Mouse (Mus musculus) limb, embryonic 12.5 days (tissue): Measurements from ENCODE around the gene Dock1. TPM values are rescaled to one million over a fixed set of nuclear protein-coding genes. Genes with fewer than 3 reads are reported as not detected.

Source experiments
- ATAC-seq: fragments of 200-750 bp; cut with Nextera tagmentation; 2 replicates; pipeline ENCODE4 v1.8.0; 2017; ENCODE audit warnings: low read depth, moderate TSS enrichment; ENCODE audit not compliant: insufficient number of reproducible peaks, insufficient read depth, low FRiP score, low TSS enrichment
- H3K27ac ChIP-seq: fragments of 300-500 bp; sonication (generic); 2 replicates; pipeline ENCODE4 v1.5.1; 2016; ENCODE audit warnings: mild to moderate bottlenecking, moderate library complexity
- H3K27me3 ChIP-seq: fragments of 300-500 bp; sonication (generic); 2 replicates; pipeline ENCODE4 v1.6.1; 2016; ENCODE audit warnings: mild to moderate bottlenecking, moderate library complexity
- H3K36me3 ChIP-seq: fragments of 300-500 bp; sonication (generic); 2 replicates; pipeline ENCODE4 v1.6.1; 2016; ENCODE audit warnings: mild to moderate bottlenecking, moderate library complexity
- H3K4me1 ChIP-seq: fragments of 300-500 bp; sonication (generic); replicated peaks from 2 replicates; pipeline ENCODE4 v1.6.1; 2016
- H3K4me2 ChIP-seq: fragments of 300-500 bp; sonication (generic); 2 replicates; pipeline ENCODE4 v1.6.1; 2016; ENCODE audit warnings: mild to moderate bottlenecking, moderate library complexity
- H3K4me3 ChIP-seq: fragments of 300-500 bp; sonication (generic); replicated peaks from 2 replicates; pipeline ENCODE4 v1.5.1; 2016; ENCODE audit warnings: mild to moderate bottlenecking
- H3K9ac ChIP-seq: fragments of 300-500 bp; sonication (generic); replicated peaks from 2 replicates; pipeline ENCODE4 v1.6.1; 2016; ENCODE audit warnings: mild to moderate bottlenecking, moderate library complexity
- H3K9me3 ChIP-seq: fragments of 300-500 bp; sonication (generic); 2 replicates; pipeline ENCODE4 v1.6.1; 2016; ENCODE audit warnings: mild to moderate bottlenecking, moderate library complexity
- WGBS: fragments of 180-500 bp; shearing (Covaris S2); methylation state at CpG from one replicate; pipeline ENCODE4 v1.1.7; 2016; 5-methylcytosine and 5-hydroxymethylcytosine counted together
- polyA plus RNA-seq: library from polyadenylated mRNA; unstranded; fragments of >200 nt; fragmentation: Nextera tagmentation; extraction: Ambion mirVana; gene quantifications from 2 replicates; pipeline ENCODE4 v1.2.1, GENCODE M21; 2016

Dock1 gene
- polyA plus RNA-seq, 1 experiment from 2014 or later, result 47.9 TPM

DNA sequence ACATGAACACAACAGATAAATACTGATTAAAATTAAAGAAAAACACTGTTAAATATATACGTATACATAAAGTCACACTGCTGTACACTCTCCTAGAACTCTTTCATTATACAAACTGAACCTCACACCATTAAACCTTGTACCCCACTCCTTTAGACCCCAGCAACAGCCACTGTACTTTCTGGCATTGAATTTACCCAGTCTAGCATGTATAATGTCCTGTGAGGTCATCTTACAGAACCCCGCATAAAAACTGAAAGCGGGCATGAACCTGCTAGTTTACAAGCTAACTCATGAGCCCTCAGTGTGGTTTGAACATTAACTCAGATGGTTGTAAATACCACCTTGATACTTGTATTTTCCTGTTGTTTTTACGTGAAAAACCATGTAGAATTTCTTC is 489.2 kb downstream of the Dock1 start:
- Histone ChIP-seq H3K36me3 (peaks cover 37% of the 10 kb centered on the region), H3K27me3 (no peaks in the 10 kb centered on the region), H3K4me3 (no peak overlapping the region), H3K9me3 (no peaks in the 10 kb centered on the region), H3K4me1 (peaks cover 13% of the 10 kb centered on the region; the same call in 1 of the 2 replicates), H3K9ac (no peak overlapping the region), H3K27ac (no peak overlapping the region), H3K4me2 (no peak overlapping the region)
- WGBS, result 80% methylated on average over 4 of the region's 4 CpGs
- ATAC-seq, result no peak

DNA sequence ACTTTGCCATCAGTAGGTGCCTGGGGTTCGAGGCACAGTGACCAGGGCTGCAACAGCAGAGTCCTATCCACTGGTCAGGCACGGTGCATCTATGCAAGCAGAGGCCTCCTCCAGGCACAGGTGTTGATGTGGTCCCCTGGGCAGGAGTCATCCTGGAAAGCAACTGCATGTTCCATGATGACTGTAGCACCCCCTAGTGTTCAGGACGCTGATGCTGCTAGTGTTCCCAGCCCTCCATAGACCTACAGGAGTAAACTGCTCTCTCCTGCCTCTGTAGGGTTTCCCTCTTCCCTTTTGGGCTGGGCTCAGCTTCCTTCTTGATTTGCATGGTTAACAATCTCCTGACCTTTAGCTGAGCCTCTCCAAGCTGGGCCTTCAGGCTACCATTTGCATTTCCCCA is 494.7 kb downstream of the Dock1 start:
- Histone ChIP-seq H3K36me3 (peaks cover 63% of the 10 kb centered on the region), H3K27ac (no peak overlapping the region), H3K27me3 (no peaks in the 10 kb centered on the region), H3K4me3 (no peak overlapping the region), H3K4me1 (no peaks in the 10 kb centered on the region), H3K9me3 (no peaks in the 10 kb centered on the region), H3K9ac (no peak overlapping the region), H3K4me2 (no peak overlapping the region)
- ATAC-seq, result no peak
- 37% methylated on average over 3 of the region's 3 CpGs for WGBS

DNA sequence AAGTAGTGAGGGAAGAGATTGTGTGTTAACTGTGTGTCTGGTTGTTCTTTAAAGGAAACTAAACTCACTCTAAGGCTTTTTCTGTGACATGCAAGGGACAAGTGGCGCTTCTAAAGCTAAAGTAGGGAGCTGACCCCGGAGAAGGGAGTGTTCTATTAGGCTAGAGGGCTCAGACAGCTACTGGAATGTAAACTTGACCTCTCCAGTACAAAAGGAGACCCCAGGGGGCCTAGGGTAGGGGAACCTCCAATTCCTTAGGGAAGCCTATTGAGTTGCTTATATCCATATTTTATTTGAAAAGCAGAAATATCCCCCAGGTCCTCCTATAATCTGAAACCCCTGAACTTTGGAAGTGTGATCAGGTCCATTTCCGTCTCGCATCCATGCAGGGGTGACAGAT is 499.5 kb downstream of the Dock1 start:
- H3K27ac ChIP-seq, result no peak overlapping the region
- peaks cover 71% of the 10 kb centered on the region for H3K36me3 ChIP-seq
- ATAC-seq, result no peak
- H3K9me3 ChIP-seq, result no peaks in the 10 kb centered on the region
- no peak overlapping the region for H3K4me3 ChIP-seq
- H3K4me1 ChIP-seq, result no peaks in the 10 kb centered on the region
- H3K27me3 ChIP-seq, result no peaks in the 10 kb centered on the region
- H3K9ac ChIP-seq, result no peak overlapping the region
- WGBS, result 83% methylated on average over 4 of the region's 4 CpGs
- no peak overlapping the region for H3K4me2 ChIP-seq

DNA sequence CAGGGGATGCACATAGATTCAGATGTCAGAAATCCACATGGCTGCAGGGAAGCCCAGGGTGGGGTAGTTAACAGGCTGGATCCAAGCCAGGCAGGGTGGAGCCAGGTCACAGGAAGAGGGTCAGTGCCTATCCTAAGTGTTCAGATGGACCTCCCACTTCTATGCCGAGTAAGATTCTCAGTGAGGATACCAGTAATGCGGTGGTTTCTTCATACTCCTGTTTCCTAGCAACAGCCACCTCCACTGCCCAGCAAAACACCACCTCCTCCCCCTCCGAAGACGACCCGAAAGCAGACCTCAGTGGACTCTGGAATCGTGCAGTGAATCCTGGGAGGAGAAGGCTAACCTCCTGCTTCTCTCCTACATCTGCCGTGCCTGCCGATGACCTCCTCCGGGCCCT is 501.8 kb downstream of the Dock1 start:
- 85% methylated on average over 9 of the region's 9 CpGs for WGBS
- Histone ChIP-seq H3K9ac (no peak overlapping the region), H3K27ac (no peak overlapping the region), H3K4me1 (no peaks in the 10 kb centered on the region), H3K27me3 (no peaks in the 10 kb centered on the region), H3K9me3 (no peaks in the 10 kb centered on the region), H3K4me2 (no peak overlapping the region), H3K36me3 (peaks cover 54% of the 10 kb centered on the region), H3K4me3 (no peak overlapping the region)
- ATAC-seq, result no peak

DNA sequence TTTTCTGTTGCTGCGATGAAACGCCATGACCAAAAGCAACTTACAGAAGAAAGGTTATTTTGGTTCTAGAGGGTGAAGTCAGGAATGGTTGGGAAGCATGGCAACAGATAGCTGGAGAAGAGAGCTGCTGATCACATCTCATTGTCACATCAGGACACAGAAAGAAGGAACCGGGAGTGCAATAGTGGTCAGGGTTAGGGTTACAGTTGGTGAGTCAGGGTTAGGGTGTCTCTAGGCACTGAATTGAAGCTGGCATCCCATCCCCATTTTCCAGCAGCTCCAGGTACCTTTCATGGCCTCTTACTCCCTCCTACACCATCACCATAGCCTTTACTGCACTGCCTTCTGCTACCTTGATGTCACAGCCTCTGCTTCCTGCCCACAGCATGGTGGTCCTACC is 523.7 kb downstream of the Dock1 start:
- no peak overlapping the region for H3K4me3 ChIP-seq
- no peaks in the 10 kb centered on the region for H3K27me3 ChIP-seq
- ATAC-seq, result no peak
- no peaks in the 10 kb centered on the region for H3K36me3 ChIP-seq
- H3K9ac ChIP-seq, result no peak overlapping the region
- 92% methylated on average over 3 of the region's 3 CpGs for WGBS
- no peak overlapping the region for H3K27ac ChIP-seq
- no peaks in the 10 kb centered on the region for H3K9me3 ChIP-seq
- no peaks in the 10 kb centered on the region for H3K4me1 ChIP-seq
- no peak overlapping the region for H3K4me2 ChIP-seq

DNA sequence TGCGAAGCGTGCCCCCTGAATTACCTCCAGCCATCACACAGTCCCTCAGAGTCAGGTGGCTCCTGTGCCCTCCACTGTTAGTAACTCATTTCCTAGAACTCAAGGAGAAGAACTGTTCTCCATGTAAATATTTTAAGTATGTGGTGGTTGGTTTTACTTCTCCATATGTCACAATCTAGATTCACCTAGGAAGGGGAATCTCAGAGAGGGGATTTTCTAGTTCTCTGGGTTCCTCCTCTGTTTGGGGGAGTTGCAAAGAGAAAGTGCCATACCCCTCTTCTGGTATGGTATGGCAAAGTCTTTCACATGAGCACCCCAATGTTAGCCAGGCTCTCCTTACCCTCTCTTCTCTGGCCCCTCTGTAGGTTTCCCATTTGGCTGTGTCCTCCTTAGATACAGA is 525.2 kb downstream of the Dock1 start:
- H3K9me3 ChIP-seq, result no peaks in the 10 kb centered on the region
- H3K4me2 ChIP-seq, result no peak overlapping the region
- no peak overlapping the region for H3K4me3 ChIP-seq
- H3K4me1 ChIP-seq, result no peaks in the 10 kb centered on the region
- 88% methylated on average over 2 of the region's 2 CpGs for WGBS
- no peak overlapping the region for H3K9ac ChIP-seq
- H3K36me3 ChIP-seq, result no peaks in the 10 kb centered on the region
- no peak overlapping the region for H3K27ac ChIP-seq
- H3K27me3 ChIP-seq, result no peaks in the 10 kb centered on the region
- no peak for ATAC-seq

DNA sequence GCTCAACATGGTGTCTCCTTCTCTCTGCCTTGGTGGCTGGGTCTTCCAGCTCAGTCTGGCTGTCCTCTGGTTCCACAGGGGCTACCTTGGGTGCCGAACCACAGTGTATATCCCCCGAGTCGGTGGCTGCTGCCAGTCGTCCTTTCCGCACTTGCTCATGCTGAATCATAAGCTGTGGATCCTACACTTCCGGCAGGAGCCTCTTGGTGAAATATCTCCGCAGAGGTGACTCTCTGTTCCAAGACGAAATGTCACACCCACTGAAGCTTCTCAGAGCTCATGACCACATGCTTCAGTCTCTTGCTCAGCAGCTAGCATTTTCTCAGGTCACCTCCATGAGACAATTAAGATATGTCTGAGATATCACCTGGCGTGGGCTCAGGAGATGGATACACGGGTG is 526.4 kb downstream of the Dock1 start:
- H3K4me3 ChIP-seq, result no peak overlapping the region
- no peak overlapping the region for H3K9ac ChIP-seq
- H3K36me3 ChIP-seq, result no peaks in the 10 kb centered on the region
- no peak overlapping the region for H3K27ac ChIP-seq
- H3K4me1 ChIP-seq, result no peaks in the 10 kb centered on the region
- no peak overlapping the region for H3K4me2 ChIP-seq
- ATAC-seq, result no peak
- WGBS, result 85% methylated on average over 10 of the region's 10 CpGs
- H3K9me3 ChIP-seq, result no peaks in the 10 kb centered on the region
- no peaks in the 10 kb centered on the region for H3K27me3 ChIP-seq

DNA sequence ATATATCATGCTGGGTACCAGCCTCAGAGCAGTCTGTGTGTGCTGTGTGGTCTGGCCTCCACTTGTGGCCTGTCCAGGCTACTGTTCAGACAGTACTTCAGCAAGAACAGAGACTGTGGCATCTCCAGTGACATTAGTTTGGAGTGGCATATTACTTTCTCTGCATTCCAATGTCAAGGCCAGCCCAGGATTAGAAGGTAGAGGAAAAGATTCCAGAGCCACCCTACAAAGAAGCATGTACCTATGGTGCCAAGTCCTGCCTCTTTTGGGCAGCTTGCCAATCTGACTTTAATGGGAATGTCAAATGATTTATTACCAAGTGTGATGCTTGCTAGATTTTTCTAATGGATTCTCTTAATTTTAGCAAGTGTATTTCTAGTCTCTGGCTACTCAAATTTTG is 533.5 kb downstream of the Dock1 start:
- Histone ChIP-seq H3K4me2 (no peak overlapping the region), H3K4me3 (no peak overlapping the region), H3K4me1 (no peaks in the 10 kb centered on the region; the same call in 1 of the 2 replicates), H3K36me3 (no peaks in the 10 kb centered on the region), H3K9ac (no peak overlapping the region), H3K27me3 (no peaks in the 10 kb centered on the region), H3K9me3 (no peaks in the 10 kb centered on the region), H3K27ac (no peak overlapping the region)
- no peak for ATAC-seq

DNA sequence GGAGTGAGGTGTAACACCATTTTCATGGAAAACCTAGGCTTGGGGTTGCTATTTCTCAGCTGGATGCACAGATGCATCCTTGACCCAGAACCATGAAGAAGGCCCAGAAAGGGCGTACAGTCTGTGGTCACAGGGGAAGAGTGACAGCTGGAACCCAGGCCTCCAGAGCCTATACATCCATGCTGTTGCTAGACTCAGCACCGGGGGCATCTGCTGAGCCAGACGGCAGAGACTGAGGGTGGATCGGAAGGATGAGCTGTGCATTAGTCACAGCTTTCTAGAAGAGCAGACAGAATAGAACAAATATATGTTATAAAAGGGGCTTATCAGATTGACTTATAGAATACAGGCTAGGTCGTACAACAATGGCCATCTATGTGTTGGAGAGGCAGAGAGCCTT is 534.7 kb downstream of the Dock1 start:
- no peak overlapping the region for H3K4me3 ChIP-seq
- no peaks in the 10 kb centered on the region for H3K9me3 ChIP-seq
- no peak for ATAC-seq
- H3K27ac ChIP-seq, result no peak overlapping the region
- H3K4me2 ChIP-seq, result no peak overlapping the region
- H3K36me3 ChIP-seq, result no peaks in the 10 kb centered on the region
- H3K27me3 ChIP-seq, result no peaks in the 10 kb centered on the region
- no peak overlapping the region for H3K9ac ChIP-seq
- WGBS, result 83% methylated on average over 5 of the region's 5 CpGs
- H3K4me1 ChIP-seq, result no peaks in the 10 kb centered on the region; the same call in 1 of the 2 replicates

DNA sequence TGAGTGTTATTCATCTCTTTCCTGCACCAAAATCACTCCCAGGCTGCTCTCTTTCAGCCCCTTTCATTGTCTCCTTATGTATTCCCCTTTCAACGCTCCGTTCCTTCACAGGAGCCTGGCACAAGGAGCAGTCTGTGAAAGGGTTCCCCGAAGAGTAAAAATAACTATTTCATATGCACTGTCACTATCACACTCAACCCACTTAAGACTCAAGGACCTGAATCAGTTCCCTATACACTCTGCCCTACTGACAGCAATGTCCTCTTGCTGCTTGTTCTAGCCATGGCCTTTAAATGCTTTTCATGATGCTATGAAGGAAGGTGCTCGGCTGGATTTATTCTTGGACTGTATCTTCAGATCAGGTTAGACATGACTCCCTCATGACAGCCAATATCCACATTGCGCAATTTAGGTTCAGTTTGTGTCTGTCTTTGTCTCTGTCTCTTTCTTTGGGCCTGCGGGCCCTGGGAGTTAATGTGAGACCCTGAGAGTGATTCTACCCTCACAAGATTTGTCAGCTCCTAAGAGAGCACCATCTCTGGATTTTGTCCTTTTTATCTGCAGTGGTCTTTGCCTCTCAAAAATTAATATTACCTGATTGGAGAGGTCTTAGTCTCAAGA is 538.6 kb downstream of the Dock1 start:
- ATAC-seq, result no peak
- 84% methylated on average over 6 of the region's 6 CpGs for WGBS

DNA sequence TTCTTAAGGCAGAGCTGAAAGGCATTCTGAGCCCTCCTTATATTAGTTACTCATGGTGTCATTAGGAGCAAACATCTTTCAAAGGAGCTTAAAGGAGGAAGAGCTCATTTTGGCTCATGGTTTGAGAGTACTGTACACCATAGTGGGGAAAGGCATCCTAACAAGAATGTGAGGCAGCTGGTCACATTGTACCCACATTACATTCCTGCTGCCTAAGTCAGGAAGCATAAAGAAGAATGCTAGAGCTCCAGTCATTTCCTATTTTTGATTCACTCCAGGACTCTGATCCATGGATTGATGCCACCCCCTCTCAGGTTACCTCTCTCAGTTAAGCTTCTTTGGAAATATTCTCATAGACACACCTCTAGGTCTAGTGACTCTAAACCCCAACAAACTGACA is 539.8 kb downstream of the Dock1 start:
- no peak overlapping the region for H3K4me3 ChIP-seq
- ATAC-seq, result no peak
- H3K9ac ChIP-seq, result no peak overlapping the region
- H3K27me3 ChIP-seq, result no peaks in the 10 kb centered on the region
- no peaks in the 10 kb centered on the region for H3K9me3 ChIP-seq
- H3K4me1 ChIP-seq, result no peaks in the 10 kb centered on the region
- no peak overlapping the region for H3K4me2 ChIP-seq
- H3K27ac ChIP-seq, result no peak overlapping the region
- H3K36me3 ChIP-seq, result no peaks in the 10 kb centered on the region

More for the DNA sequence above, 538.6 kb downstream of the Dock1 start:
- H3K4me2 ChIP-seq, result no peak overlapping the region
- H3K4me3 ChIP-seq, result no peak overlapping the region
- no peaks in the 10 kb centered on the region for H3K27me3 ChIP-seq
- H3K36me3 ChIP-seq, result no peaks in the 10 kb centered on the region
- no peak overlapping the region for H3K9ac ChIP-seq
- H3K9me3 ChIP-seq, result no peaks in the 10 kb centered on the region
- no peak overlapping the region for H3K27ac ChIP-seq
- H3K4me1 ChIP-seq, result no peaks in the 10 kb centered on the region

DNA sequence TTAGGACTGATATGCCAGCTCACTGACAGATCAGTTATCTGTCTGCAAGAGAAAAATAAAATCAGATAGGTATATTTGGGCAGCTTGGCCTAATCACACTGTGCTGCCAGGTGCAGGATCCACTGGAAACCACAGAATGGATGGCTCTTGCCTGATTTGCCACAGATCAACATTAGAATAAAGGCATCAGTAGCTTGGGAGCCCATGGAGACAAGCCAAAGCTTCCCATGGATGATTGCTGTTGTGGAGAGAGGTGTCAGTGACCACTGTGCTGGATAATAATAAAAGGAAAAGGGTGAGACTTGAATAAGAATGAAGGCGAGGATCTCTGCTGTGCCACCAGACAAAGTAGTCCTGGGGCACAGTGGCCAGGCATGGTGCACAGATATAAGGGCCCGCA is 540.4 kb downstream of the Dock1 start:
- Histone ChIP-seq H3K4me2 (no peak overlapping the region), H3K4me3 (no peak overlapping the region), H3K9ac (no peak overlapping the region), H3K9me3 (no peaks in the 10 kb centered on the region), H3K27ac (no peak overlapping the region), H3K27me3 (no peaks in the 10 kb centered on the region), H3K4me1 (no peaks in the 10 kb centered on the region), H3K36me3 (no peaks in the 10 kb centered on the region)
- 90% methylated on average over 2 of the region's 2 CpGs for WGBS
- ATAC-seq, result no peak
